Mouse (Mus musculus) cerebellum, postnatal 10 days (tissue): ENCODE measurements at regions not wholly inside any gene's neighbourhood (a gene's known extent, or its start where the extent isn't known, plus 50 kb on each side); places are given as distances from the start of the nearest gene placed in this dataset.

Experiments used
- DNase-seq, 2 experiments: peaks; one replicate each; pipeline ENCODE4 v3.0.0; 2021; ENCODE audit warnings: mixed read lengths in 2 of 2

DNA sequence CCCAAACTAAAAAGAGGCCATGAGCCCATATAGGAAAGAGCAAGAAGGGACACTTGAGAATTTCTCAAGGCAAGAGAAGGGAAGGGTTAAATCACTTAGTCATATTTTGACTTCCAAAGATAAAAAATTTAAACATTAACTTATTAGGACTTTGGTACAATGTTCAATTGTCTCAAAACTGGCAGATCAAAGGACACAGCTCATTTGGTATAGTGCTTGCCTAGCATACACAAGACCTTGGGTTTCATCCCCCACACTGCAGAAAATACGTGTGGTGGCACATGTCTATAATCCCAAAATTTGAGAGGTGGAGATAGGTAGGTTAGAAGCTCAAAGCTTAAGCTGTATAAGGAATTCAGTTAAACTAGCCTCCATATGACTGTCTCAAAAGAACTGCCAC is 658.4 kb upstream of the Pfkp start:
- no peak for DNase-seq

GRCm38 (mm10) chr13:7307396-7307795 is 658.8 kb upstream of the Pfkp start:
- DNase-seq, result no peak

DNA sequence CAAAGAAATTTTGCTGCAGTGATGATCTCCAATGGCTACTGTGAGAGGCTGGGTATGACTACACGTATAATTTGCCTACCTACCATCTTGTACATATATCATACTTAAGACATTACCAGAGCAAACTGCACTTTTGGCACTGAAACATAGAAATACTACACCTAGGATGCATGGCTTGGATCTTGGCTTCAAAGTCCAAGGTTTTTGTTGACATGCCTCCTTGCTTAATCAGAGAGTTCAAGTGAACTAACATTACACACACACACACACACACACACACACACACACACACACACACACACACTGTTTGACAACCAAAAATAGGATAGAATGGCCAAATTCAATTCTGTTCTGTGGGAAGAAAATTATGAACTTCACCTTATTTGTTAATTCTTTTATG is 664.9 kb upstream of the Pfkp start:
- no peak for DNase-seq

- no peak for DNase-seq
These were observed 681.6 kb upstream of the Pfkp start for GRCm38 (mm10) chr13:7330151-7330550.

GRCm38 (mm10) chr13:7345760-7346159 is 697.2 kb upstream of the Pfkp start:
- DNase-seq, result no peak

DNA sequence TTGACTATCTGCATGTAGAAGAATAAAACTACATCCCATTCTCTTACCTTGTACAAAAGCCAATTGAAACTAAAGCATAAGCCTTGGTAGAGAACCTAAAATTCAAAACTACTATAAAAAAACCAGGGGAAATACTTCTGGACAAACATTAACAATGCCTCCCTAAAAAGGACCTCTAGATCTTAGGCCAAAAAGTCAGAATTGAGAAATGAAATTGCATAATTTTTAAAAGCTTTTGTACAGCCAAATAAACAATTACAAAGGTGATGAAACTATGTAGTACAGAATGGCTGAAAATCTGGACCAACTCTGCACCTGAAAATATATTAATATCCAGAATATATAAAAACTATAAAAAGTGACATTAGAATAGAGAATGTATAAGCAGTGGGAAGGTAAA is 699.9 kb upstream of the Pfkp start:
- DNase-seq, result no peak

GRCm38 (mm10) chr13:7353011-7353410 is 704.4 kb upstream of the Pfkp start:
- no peak for DNase-seq

DNA sequence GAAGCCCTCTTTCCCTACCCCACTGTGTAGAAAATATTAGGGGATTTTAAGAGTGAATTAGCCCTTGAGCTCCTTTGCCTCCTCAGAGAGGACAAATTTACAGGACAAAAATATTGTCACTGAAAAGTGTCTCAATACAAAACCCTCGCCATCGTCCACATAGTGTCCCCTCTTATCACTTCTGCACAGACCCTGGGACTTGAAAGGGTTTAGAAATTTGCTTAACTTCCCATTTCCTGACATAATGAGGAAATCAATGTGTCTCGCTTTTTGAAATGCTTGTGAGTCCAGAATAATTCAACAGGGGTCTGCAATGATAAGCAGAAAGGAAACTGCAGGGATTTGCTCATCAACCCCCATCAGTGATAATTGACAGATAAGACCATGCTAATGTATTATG is 708.5 kb upstream of the Pfkp start:
- DNase-seq, result no peak

- no peak for DNase-seq
These were observed 725.0 kb upstream of the Pfkp start for GRCm38 (mm10) chr13:7373559-7373958.

- peak; percentile 28 to 52 for DNase-seq
These were observed 726.5 kb upstream of the Pfkp start for GRCm38 (mm10) chr13:7374993-7375627.

- DNase-seq, result peak in 1 of 2 experiments; percentile 7
These were observed 766.0 kb upstream of the Pfkp start for GRCm38 (mm10) chr13:7414342-7415287.

- no peak for DNase-seq
These were observed 774.9 kb upstream of the Adarb2 start for GRCm38 (mm10) chr13:7427750-7428149.

DNA sequence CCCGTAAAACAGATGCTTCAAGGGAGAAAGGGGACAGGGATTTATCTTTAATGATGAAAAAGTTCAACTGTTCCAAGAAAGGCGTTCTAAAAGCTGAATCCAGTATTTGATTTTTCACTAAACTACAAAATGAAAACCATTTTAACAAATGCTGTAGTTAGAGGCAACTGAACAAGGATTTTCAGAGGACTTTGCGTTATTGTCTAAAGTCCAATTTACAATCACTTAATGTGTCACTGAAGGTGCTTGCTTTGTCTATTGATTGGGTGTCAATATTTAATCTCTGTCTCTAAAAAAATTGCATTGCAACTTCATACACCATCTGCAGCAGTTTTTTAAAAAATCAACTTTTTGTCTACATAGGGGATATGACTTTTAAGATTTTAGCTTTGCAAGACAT is 773.4 kb upstream of the Adarb2 start:
- peak in 1 of 2 experiments; percentile 24 for DNase-seq

GRCm38 (mm10) chr13:7451434-7452002 is 751.1 kb upstream of the Adarb2 start:
- no peak for DNase-seq

DNA sequence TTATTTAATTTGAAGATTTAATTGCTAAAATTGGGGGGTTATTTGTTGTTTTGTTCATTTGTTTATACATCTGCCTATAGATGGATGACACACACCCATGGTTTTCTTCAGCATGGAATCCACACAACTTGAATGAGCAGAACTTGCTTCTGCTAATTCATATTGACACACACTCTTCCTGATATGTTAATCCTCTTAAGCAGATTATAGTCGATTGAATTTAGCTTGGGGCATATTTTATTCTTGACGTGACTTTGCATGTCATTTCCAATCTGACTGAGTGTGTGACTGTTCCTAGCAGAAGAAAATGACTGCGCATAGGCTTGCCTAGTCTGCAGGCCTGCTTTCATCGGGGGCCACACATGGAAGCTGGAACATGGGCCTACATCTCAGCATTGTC is 727.0 kb upstream of the Adarb2 start:
- no peak for DNase-seq

- DNase-seq, result no peak
These were observed 684.6 kb upstream of the Adarb2 start for GRCm38 (mm10) chr13:7518090-7518489.

DNA sequence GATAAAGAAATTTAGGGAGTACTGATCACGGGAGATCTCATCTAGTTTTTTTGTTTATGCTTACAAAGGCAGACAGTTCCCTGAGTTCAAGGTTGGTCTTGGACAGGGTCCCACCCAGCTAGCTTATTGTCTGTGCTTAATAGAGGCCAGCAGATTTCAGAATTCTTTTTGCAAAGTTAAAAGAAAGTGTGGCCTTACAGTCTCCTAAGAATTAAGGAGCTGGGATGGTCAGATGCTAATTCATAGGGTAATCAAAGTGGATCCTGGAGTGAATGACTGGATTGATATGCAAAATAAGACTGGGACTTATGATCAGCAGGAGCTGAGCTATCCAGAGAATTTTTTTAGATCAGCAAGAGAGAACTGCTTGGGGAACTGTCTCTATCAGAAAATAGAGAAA is 678.2 kb upstream of the Adarb2 start:
- DNase-seq, result no peak

GRCm38 (mm10) chr13:7538856-7539255 is 663.8 kb upstream of the Adarb2 start:
- no peak for DNase-seq

DNA sequence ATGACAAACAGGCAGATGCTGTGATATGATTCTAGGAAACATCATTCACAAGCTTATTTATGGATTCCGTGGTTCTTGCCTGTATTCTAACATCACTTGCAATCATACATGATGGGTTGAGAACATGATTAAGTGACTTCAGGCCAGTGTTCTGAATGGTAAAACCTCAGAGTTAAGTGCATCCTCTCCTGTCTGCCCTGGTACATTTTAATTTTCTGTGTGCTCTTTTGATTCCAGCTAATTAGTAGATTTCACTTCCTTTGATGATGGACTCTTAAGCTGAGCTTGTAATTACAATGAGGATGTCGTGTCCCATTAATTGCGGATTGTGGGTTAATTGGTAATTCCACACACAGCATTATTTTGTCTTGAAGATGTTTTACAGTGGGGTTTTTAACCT is 618.6 kb upstream of the Adarb2 start:
- DNase-seq, result no peak
